Mouse (Mus musculus) neural tube, embryonic 10.5 days (tissue): ENCODE measurements around the gene March7.

ENCODE experiments used
- DNase-seq: peaks from one replicate; pipeline ENCODE4 v3.0.0-alpha.2; 2017; ENCODE audit warnings: low spot score; ENCODE audit errors: extremely low spot score

Gene March7

GRCm38 (mm10) chr2:60212488-60212887, 2.8 kb downstream of the March7 start:
- DNase-seq, result no peak

GRCm38 (mm10) chr2:60214683-60215082, 5.0 kb downstream of the March7 start:
- no peak for DNase-seq

GRCm38 (mm10) chr2:60216547-60217153, 7.0 kb downstream of the March7 start:
- DNase-seq, result no peak

GRCm38 (mm10) chr2:60217620-60218019, 7.9 kb downstream of the March7 start:
- DNase-seq, result no peak

GRCm38 (mm10) chr2:60221236-60221635, 11.5 kb downstream of the March7 start:
- DNase-seq, result no peak

- no peak for DNase-seq
Observed at GRCm38 (mm10) chr2:60221954-60222353, 12.3 kb downstream of the March7 start.

GRCm38 (mm10) chr2:60223489-60223888, 13.8 kb downstream of the March7 start:
- DNase-seq, result no peak

- no peak for DNase-seq
Observed at GRCm38 (mm10) chr2:60228470-60228869, 18.8 kb downstream of the March7 start.

GRCm38 (mm10) chr2:60230361-60230760, 20.7 kb downstream of the March7 start:
- no peak for DNase-seq

- no peak for DNase-seq
Observed at GRCm38 (mm10) chr2:60233147-60233546, 23.5 kb downstream of the March7 start.

- DNase-seq, result no peak
Observed at GRCm38 (mm10) chr2:60234506-60234905, 24.8 kb downstream of the March7 start.

GRCm38 (mm10) chr2:60252782-60253181, 43.1 kb downstream of the March7 start:
- DNase-seq, result no peak

- no peak for DNase-seq
Observed at GRCm38 (mm10) chr2:60253506-60253905, 43.8 kb downstream of the March7 start.

GRCm38 (mm10) chr2:60256751-60257150, 47.1 kb downstream of the March7 start:
- DNase-seq, result no peak

GRCm38 (mm10) chr2:60259186-60259585, 49.5 kb downstream of the March7 start:
- DNase-seq, result no peak

- DNase-seq, result no peak
Observed at GRCm38 (mm10) chr2:60260621-60261350, 51.1 kb downstream of the March7 start.

- no peak for DNase-seq
Observed at GRCm38 (mm10) chr2:60267567-60267966, 57.9 kb downstream of the March7 start.

GRCm38 (mm10) chr2:60269856-60270479, 60.3 kb downstream of the March7 start:
- DNase-seq, result no peak

GRCm38 (mm10) chr2:60278627-60279026, 68.9 kb downstream of the March7 start:
- DNase-seq, result no peak

- no peak for DNase-seq
Observed at GRCm38 (mm10) chr2:60282625-60283024, 72.9 kb downstream of the March7 start.

- DNase-seq, result no peak
Observed at GRCm38 (mm10) chr2:60283208-60283750, 73.6 kb downstream of the March7 start.

- peak; percentile 64 for DNase-seq
Observed at GRCm38 (mm10) chr2:60283751-60284466, 74.2 kb downstream of the March7 start.
